Mouse (Mus musculus) brain, embryonic 14.5 days (tissue): ENCODE measurements around the gene Ripply1. TPM values are rescaled to one million over a fixed set of nuclear protein-coding genes. Genes with fewer than 3 reads are reported as not detected.
"Not testable (repeated sequence)": the region's sequence is repeated elsewhere in the genome, so short reads cannot be mapped to it uniquely, and the experiment has no call there.

Source experiments
- DNase-seq: peaks from one replicate; pipeline ENCODE4 v3.0.0-alpha.2; 2011; ENCODE audit warnings: low read depth
- CTCF ChIP-seq: fragments of 200-500 bp; IDR thresholded peaks from 2 replicates; pipeline ENCODE4 v1.5.1; 2012; ENCODE audit warnings: inconsistent platforms, mild to moderate bottlenecking, moderate library complexity, borderline replicate concordance; ENCODE audit not compliant: insufficient read depth, insufficient read length; ENCODE audit errors: extremely low read depth
- POLR2A ChIP-seq: fragments of 200-500 bp; IDR thresholded peaks from 2 replicates; pipeline ENCODE4 v1.6.1; 2012; ENCODE audit warnings: mild to moderate bottlenecking, inconsistent platforms, borderline replicate concordance; ENCODE audit not compliant: poor library complexity, insufficient read depth, insufficient read length, severe bottlenecking; ENCODE audit errors: extremely low read depth
- polyA plus RNA-seq: library from polyadenylated mRNA; depleted of rRNA; stranded (reverse); fragments of >200 nt; gene quantifications from 2 replicates; pipeline ENCODE4 v1.2.3, GENCODE M21; 2012; rRNA removed

Gene Ripply1
- polyA plus RNA-seq, 1 experiment, result 0.36 TPM

DNA sequence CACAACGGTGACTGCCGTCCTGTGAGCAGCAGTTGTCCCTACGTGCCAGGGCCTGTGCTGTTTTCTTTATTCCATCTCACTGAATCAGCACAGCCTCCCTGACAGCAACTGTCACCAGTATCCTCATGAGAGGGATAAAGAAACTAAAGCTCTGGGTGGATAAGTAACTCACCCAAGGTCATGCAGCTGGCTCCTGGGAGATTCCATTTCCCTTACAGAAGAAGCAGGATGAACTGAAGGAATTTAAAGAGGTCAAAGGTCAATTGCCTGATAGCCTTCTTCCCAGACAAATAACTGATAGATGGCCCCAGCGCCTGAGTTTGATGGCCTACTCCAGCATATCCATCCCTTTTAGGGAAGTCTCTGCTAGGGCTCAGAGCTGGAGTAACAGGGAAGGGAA, 4.8 kb downstream of the Ripply1 start:
- TF ChIP-seq POLR2A, result no peak
- no peak for TF ChIP-seq CTCF
- DNase-seq, result no peak

DNA sequence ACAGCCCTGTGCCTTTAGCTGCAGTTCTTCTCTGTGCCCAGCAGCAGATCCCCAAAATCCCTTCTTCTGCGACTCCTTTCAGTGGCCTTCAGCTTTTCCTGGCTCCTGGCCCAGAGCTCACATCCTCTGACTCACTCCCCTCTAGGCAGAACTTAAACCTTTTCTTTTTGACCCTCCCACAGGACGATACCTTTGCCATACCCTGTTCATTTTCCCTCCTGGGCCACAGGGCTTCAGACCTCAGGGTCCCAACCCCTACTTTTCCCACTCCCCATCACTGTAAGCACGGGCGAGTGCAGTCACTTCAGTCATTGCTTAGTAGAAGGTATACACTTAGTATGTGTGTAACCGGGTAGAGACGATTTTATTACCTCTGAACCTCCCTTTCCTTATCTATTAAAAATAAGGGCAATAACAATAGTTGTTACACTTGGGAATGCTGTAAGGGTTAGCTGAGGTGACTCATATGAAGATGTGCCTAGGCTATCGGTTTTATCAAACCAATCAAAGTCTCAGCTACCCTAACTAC, 7.0 kb downstream of the Ripply1 start:
- no peak for DNase-seq
- TF ChIP-seq CTCF, result no peak
- no peak for TF ChIP-seq POLR2A

DNA sequence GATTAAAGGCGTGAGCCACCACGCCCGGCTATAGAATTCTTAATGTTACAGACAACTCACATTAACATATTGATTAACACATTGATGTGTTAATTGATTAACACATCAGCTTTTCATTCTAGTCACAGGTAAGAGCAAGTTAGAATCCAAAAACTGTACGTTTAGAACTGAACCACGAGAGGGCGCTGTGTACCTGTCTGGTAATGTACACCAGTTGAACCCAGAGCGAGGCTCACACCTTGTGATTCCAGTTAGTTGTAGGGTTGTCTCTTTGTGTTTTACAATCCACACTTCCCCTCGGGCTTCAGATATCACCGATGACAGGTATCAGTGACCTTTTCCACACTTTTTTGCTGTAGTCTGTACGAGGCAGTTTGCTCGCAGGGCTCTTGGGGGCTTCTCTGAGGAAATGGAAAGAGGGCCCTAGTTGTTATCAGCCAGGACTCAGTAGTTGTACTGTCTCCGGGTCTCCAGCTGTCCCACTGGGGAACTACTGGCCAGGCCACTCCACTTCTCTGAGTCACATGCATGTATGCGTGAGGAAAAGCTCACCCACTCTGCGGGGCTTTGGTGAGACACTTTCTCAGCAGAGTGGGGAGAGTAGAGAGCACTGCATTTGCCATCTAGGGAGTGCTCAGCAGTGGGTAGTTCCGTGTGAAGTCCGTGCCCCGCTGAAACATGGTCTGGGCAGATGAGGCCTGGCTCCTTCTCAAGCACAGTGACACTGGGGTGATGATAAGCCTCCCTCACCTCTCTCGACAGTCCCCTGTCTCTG, 7.7 kb downstream of the Ripply1 start:
- peak; percentile 61 for DNase-seq
- TF ChIP-seq CTCF (peak; percentile 52; the same call in 1 of the 2 replicates), POLR2A (no peak)

DNA sequence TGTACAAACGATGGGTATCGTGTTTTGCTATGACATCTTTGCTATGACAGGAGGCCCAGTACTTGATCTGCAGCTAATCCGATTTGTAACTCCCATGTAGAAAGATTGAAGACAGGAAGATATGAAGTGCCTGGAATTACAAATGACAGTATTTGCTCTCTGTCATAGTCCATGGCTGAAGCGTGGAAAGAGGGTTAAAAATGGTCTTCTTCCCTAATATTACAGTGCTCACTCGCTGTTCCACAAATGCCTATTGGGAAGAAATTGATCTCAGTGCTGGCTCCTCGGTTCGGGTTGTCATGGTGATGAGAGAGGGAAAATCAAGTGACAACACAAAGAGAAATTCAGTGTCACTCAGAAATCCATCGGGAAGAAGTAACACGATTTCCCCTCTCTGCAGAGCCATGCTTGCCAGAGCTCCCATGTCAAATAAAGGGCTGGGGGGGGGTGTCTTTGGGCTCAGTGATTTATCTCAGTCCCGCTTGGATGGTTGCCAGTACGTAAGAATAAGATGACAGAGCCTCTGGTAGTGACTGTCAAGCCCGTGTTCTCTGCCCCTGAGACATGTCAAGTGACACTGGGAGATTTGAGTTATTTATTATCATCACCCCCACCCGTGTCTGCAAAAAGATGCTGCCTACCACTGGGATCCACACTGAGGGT, 12.0 kb downstream of the Ripply1 start:
- no peak for TF ChIP-seq CTCF
- TF ChIP-seq POLR2A, result no peak
- DNase-seq, result peak; percentile 64

DNA sequence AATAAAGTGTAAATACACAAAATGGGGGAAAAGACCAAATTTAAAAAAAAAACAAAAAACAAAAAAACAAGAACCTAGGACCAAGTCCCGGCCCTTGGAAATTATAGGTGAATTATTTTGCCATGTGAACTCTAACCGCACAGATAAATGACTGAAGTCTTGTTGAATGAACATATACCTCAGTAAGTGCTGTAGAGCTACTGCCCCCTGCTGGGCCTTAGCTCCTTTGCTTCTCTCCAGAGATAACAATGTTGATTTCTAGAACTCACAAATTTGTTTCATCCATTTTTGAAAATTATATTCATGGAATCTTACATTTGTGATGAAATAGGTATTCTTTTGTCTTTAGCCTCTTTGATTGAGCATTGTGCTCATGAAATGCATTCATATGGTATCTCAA, 19.6 kb downstream of the Ripply1 start:
- peak; percentile 59 for DNase-seq
- TF ChIP-seq POLR2A (no peak), CTCF (peak; percentile 39; the same call in 1 of the 2 replicates)

DNA sequence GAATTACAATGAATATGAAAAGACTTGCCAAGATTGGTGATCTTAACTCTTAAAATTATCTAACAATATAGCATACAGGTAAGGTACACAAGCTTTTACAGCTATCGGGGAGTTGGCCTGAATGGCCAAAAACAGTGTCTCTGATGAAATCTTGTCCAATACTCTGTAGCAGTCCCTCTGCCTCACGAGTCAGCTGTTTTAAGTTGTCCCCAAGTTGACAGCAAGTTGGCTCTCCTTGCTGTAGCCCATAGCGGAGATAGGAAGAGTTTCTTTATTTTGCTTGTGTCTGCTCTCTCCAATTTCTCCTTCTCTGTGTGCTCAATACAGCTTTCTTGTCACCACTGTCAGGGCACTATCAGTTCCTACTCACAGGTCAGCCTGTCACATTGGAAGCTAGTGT, 23.5 kb downstream of the Ripply1 start:
- DNase-seq, result not testable (repeated sequence)

DNA sequence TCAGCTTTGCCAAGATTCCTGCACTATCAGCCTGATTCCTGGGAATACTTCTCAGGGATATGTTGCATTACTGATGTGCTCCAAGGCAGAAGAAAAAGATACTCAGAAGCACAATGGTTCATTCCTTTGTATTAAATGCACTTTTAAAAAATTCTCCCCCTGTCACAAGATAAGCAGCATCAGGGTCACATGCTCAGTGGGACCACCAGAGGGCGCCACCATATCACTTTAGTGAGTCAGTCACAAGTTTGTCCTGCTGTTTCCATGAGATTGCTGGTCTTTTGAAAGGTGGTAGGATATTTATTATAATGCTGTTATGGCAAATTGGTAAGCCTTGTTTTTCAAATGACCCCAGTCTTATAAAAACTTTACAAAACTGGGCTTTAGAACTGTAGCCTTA, 30.3 kb downstream of the Ripply1 start:
- DNase-seq, result peak; percentile 76
- peak; percentile 71; the same call in 1 of the 2 replicates for TF ChIP-seq CTCF
- no peak for TF ChIP-seq POLR2A

DNA sequence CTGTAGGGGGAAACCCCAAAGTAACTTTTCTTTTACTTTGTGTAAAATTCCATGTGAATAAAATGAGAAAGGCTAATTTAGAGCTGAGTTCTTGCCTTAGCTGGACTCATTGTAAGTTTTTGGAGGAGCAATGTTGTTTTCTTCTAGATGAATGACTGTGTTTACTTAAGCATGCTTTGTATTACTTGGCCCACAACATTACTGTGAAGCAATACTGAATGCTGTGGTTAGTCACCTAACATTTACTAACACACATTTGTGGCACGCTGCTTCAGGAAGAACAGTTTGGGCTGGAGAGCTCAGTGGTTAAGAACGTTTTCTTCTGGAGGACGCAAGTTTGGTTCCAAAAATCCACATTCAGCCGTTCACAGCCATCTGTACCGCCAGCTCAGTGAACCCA, 45.1 kb downstream of the Ripply1 start:
- no peak for TF ChIP-seq POLR2A
- TF ChIP-seq CTCF, result no peak
- no peak for DNase-seq

DNA sequence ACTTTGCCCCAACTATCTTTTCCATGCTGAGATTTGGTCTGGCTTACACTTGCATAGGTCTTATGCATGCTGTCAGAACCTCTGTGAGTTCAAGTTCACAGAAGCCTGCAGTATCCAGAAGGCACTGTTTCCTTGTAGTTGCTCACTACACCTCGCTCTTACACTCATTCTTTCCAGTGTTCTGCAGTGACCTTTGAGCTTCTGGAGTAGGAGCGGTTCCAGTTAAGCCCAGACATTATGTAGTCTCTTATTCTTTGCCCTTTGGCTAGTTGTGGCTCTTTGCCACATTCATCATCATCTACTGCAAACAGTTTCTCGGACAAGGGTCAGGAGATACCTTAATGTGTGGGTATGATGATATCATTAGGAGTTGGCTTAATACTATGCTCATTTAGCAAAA, 51.6 kb downstream of the Ripply1 start:
- no peak for DNase-seq
- TF ChIP-seq CTCF, result no peak
- TF ChIP-seq POLR2A, result no peak

Other genes starting within 250 kb of the Ripply1 start
- gene Rnf128, start 219.0 kb downstream of the Ripply1 start, polyA plus RNA-seq, result 1.3 and 1.4 TPM in 2 replicates
- 1.6 and 2.2 TPM in 2 replicates for gene Tbc1d8b, start 97.4 kb downstream of the Ripply1 start, polyA plus RNA-seq
- not detected in 2 replicates for gene Gm15013, start 67.9 kb downstream of the Ripply1 start, polyA plus RNA-seq
- 0.28 and 0.94 TPM in 2 replicates for gene Cldn2, start 18.5 kb upstream of the Ripply1 start, polyA plus RNA-seq
- gene Morc4, start 89.3 kb upstream of the Ripply1 start, polyA plus RNA-seq, result 4.5 and 5.8 TPM in 2 replicates
- 5.0 and 6.2 TPM in 2 replicates for gene Rbm41, start 216.2 kb upstream of the Ripply1 start, polyA plus RNA-seq